Mouse (Mus musculus): Measurements from ENCODE around the gene Hhat.

The Hhat gene

DNA sequence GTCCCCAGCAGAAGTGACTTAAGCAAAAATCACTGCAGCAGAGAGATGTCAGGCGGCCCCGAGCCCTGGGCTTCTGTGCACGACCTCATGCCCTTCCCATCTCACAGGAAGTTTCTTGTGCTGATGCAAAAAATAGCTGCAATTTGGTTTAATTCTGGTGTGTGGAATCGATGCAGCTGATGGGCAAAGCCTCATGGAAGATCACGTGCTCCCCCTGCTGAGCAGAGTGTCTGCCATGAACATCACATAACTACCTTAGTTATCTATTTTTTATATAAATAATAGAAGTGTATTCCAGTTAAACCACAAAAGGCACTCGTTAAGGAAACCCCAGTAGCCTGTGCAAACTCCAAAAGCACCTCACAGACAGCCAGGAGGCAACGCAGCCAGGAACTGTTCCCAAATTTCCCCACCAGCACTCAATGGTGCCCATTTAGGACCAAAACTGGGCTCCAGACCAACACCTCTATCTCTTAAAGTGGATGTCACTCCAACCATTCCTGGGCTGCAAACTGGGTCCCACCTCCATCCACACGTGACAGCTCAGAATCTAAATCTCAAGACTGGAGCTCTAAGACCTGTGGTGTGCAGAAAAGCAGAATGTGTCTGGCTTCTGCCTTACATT is 118.9 kb downstream of the Hhat start:
- peak in 1 of 2 experiments; percentile 22 for DNase-seq (ENCODE audit: low spot score in 2 of 2)

DNA sequence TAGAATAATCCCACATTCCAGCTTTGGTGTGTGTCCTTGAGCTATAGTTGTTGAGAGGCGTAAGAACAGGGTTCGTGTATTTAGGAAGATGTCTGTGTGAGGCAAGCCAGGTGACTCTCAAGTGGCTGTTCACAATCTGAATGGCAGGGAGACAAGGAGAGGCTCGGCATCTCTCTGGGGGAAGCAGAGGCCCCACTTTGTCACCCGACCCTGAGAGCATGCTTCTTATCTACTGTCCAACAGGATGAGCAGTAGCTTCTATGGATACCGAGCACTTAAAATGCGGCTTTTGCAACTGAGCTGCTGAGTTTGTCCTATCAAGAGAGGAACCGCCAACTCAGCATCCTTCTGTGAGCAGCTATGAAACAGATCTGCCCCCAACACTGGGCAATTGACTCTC is 120.4 kb downstream of the Hhat start:
- DNase-seq (ENCODE audit: low spot score in 2 of 2), result no peak

DNA sequence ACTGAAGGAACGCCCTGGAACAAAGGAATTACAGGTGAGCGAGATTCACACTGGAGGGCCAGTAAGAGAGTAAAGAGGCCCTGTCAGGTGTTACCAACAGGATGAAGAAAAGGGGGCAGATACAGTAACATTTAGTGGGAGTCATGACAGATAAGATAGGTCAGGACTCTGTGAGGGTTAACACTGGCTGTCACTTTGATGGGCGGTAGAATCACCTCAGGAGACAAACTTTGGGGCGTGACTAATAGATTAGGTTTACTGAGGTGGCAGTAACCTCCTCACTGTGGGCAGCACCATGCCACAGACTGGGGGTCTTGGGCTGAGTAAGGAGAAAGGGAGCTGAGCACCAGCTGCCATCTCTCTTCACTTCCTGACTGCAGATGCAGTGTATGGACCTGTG is 121.0 kb downstream of the Hhat start:
- DNase-seq (ENCODE audit: low spot score in 2 of 2), result no peak

DNA sequence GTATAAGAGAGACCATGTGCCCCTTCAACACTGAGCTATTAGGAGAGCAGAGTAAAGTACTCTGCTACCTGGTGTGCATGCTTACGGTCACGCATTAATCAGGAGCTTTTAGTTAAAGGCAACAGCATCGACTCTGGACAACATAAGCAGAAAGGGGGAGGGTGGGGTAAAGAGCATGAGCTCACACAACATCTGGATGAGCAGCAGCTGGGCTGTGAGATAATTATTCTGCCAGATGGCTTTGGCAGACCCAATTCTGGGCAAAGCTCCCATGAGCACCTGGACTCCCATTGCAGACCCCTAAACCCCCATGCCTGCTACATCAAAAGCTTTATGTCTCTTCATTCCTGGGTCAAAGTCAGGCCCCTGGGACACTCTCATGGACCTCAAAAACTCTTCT is 121.8 kb downstream of the Hhat start:
- no peak for DNase-seq (ENCODE audit: low spot score in 2 of 2)

DNA sequence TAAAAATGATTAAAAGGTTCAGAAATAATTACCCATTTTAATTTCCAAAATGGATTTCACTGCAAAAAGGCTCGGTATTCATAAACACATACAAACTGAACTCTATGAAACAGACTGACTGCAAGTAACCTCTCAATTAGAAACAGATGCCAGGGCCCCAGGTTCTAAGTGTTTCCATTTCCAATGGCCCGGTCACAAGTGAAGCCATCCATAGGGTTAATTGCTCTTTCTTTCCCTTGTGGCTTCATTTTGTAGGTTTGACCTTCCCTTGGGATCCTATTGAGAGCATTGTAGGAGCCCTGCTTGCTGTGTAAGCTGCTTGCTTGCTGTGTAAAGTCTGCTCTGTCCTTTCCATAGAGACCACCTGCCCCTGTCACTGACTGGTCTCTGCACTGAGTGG is 123.7 kb downstream of the Hhat start:
- DNase-seq (ENCODE audit: low spot score in 2 of 2), result no peak

DNA sequence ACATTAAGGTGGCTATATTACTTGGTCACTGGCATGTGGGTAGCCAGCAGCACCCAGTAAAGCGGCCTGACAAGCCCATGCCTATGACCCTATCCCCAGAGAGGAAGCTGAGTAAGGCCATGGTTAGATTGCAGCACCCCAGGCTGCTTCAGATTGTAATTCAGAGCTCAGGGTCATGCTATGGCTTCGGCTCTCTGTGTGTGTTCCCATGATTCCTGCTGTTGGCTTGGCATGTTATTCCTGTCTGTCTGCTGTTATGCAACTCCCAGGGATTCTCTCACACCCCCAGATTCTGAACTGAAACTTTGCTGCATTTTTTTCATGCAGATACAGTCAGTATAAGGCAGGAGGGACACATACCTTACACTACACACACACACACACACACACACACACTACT is 128.9 kb downstream of the Hhat start:
- no peak for DNase-seq (ENCODE audit: low spot score in 2 of 2)

DNA sequence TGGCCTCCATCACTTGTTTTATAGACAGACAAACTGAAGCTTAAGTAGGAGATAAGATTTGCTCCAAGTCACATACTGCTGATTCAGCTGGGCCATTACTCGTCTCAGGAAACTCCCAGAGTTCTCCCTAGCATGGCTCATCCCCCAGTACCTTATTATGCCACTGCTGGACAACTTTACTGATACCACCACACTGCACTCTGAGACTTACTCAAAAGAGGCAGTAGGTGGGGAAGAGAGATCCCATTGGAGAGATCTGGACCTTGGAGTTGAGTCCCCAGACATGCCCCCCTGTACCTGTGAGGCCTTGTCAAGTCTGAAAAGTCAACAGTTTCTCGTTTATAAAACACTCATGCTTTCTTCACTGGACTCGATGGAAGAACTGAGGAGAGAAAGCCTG is 131.8 kb downstream of the Hhat start:
- DNase-seq (ENCODE audit: low spot score in 2 of 2), result no peak

DNA sequence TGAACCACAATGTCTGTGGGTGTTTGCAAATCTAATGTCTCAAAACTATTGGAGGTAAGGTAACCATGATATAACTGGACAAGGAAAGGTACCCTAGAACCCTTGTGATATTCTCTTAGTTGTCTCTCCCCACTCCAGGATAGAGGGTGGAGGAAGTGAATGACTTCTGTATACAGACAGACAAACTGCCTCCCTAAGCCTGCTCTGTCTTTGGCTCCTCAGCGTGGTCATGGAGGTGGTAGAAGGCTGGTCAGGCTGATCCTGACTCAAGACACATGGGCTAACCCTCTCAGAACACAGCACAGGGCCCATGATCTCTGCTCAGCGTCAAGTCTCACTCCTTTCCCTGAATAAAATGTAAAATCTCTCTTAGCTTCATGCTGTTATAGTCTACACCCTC is 149.2 kb downstream of the Hhat start:
- no peak for DNase-seq (ENCODE audit: low spot score in 2 of 2)

DNA sequence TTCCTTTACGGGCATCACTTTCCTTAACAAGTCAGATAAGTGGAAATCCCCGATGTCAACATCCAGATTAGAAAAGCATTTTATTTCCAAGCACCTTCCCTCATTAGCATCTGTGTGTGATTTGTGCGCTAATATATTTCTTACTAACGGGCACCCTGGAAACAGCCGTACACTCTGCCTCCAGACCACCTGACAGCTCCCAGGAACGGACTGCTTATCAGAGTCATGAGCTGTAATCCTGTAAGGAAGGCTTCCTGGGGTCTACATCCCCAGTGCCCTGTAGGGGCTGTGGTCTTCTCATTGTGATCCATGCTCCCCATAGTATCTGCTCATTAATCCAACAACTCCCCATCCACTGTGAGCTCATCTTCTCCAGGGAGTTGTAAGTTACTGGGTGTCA is 157.8 kb downstream of the Hhat start:
- no peak for DNase-seq (ENCODE audit: low spot score in 2 of 2)

DNA sequence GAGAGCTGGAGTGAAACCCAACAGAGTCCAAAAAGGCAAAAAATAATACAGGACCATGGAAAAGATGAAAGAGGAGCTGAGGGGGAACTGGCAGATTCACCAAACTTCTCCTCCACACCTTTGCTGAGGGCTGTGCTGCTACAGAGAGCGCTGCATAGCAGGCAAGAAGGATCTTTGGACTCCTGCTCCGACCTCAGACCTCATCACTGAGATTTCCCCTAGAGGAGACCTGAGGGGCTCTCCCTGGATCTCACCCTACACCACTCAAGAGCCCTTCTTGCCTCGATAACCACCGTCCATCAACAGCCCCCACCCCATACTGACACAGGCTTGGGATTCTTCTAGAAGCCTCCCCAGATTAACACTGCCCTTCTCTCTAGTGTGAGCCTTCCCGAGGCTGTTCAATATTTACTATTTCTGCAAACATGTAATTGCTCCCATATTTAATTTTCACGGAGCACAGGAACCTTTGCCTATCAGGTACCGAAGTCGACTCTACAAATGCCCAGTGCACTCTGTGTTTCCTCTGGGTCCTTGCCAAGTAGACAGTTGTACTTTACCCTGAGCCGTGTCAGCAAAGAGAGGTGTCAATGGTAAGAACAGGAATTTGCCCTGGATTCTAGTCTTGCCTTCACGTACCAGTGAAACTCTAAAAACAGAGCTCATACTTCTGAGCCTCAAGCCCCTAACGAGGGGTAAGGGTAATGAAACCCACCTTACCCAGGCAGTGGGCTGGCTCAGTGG is 158.9 kb downstream of the Hhat start:
- DNase-seq (ENCODE audit: low spot score in 2 of 2), result no peak

DNA sequence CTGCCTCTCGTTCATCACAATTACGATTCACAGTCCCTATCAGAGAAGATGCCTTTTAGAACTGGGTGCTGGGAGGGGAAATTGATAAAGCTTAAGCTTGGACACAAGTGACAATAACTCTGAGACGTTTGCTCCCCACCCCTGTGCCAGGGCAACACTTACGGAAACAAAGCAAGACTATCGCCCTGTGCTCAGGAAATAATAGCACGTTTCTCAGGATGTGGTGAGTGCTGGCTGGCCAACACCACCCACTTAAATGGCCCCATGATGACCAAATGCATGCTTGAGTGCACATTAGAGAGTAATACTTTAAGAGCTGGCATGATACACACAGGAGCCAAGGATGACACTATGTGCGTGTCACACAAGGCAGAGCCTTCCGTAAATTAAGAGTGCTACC is 164.1 kb downstream of the Hhat start:
- no peak for DNase-seq (ENCODE audit: low spot score in 2 of 2)

DNA sequence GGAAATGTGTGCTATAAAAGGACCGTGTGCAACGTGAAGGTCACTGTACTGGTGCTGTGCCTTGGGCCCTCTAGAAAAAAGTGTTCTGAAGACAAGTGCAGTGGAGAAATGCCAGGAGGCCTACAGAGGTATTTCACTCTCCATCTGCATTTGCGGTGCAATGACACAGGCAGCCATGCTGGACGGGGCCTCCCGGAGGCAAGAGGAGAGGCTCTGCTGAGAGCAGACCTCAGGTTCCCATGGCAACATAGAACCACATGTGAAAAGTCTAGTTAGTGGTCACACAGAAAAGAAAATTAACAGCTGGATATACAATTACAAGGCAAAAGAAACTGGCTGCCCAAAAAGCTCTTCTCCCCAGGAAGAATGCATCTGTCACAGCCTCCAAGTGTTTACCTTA is 166.6 kb downstream of the Hhat start:
- no peak for DNase-seq (ENCODE audit: low spot score in 2 of 2)

DNA sequence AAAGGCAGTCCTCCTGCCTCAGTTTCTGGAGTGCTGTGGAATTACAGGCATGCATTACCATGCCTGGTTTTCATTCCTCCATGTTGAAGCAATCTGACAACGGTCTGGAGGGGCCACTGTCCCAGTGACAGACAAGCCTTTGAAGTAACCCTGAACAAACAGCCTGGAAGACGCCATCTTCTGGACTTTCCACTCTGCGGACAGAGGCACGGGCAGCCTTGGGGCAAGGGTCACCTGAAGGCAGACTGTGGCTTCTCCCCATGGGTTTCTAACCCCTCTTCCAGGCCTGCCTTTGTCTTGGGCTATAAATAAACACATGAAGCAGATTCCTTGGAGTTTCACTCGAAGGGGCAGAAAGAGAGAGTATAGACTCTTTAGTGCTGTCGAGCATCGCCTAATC is 167.5 kb downstream of the Hhat start:
- DNase-seq (ENCODE audit: low spot score in 2 of 2), result no peak

DNA sequence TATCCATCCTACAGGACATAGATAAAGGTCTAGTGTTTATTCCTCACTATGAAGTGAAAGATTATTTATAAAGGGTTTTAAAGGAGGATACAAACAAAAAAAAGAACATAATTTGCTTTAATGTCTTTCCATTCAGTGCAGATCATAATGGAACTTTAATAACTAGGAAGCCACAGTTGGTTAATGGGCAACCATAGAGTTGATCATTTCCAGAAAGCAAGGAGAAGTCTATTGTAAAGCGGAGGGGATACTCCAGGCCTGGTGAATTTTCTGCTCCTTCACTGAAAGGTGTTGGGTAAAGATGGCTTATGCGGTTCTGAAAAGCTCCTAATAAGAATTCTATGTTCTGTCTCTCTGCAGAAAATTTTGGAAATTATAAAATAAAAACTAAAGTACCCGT is 169.8 kb downstream of the Hhat start:
- no peak for DNase-seq (ENCODE audit: low spot score in 2 of 2)

DNA sequence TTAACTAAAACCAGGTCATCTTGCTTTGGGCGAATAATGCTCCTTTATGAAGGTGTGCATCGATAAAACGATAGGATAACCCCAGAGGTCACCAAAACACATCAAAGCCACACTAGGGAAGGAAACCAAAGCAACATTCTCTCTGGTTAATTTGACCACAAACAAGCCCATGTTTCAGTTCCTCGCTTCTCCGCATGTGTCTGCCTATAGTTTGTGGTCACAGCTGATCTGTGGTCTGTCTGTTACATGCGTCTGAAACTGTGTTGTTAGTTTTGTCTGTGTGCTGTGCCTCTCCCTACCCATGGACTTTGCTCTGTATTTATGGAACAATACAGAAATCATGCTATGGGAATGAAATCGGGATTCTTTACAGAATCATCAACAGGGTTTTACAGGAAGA is 171.3 kb downstream of the Hhat start:
- no peak for DNase-seq (ENCODE audit: low spot score in 2 of 2)

DNA sequence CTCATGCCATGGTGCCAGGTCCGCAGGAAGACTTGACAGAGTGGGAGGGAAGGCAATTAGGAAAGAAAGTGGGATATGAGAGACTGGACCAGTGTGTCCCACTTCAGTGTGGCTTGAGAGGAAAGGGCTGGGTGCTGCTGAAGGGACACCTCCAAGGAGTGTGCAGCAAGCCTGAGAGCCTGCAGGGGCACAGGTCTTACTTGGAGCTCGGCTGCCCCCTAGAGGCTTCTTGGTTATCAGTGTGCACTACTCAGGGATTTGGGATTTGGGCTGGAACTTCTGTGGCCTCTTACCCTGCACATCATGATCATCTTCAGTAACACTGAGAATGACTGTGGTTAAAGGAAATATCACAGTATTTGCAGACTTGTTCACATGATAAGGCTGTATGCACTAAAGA is 172.6 kb downstream of the Hhat start:
- DNase-seq (ENCODE audit: low spot score in 2 of 2), result peak; percentile 76 to 87

DNA sequence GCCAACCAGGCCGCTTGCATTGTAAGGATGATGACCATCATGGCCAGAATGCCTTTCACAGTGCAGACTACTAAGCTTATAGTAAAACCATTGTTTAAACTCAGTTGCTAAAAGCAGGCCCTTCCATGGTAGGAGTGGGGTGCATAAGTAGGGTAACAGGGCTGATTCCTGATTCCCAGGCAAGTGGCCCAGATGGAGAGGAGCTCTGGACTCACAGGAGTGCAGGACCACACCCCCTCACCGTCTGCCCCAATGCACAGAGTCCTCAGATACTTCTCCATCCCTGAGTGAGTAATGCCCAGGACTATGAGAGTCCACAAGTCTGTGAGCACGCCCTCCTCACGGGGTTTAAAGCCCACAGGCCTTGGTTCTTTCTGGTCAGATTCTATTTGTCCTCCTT is 175.6 kb downstream of the Hhat start:
- no peak for DNase-seq (ENCODE audit: low spot score in 2 of 2)

DNA sequence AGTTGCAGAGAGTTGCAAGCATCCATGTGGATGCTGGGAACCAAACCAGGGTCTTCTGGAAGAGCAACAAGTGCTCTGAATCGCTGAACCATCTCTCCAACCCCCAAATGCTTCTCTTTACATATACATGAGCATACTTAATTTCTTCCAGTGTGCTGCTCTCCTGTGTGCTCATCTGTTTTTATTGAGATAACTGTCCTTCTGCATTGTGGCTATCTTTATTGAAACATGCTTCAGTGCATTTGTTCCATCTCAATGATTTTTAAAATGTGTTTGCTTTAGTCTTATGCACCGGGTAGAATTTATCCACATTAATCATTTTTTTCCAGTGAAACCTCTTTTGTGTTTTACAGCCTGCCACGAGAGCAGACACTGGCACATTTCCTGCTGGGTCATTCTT is 177.5 kb downstream of the Hhat start:
- no peak for DNase-seq (ENCODE audit: low spot score in 2 of 2)

DNA sequence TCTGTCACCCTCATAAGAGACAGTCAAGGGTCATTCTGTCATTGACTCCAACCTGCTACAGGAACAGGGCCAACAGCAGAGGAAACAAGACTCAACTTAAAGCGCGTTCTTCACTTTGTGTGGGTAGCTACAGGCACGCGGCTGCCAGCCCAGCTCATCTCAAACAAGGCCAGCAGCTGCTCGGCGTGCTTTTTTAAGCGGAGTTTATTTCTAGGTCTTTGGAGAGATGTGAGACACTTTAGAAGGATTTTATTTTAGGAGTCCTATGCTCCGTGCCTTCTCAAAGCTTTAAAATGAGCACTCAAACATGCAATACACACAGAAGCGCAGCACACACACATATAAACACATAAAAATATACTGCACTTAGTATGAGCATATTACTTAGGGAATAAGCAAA is 183.6 kb downstream of the Hhat start:
- peak; percentile 58 to 73 for DNase-seq (ENCODE audit: low spot score in 2 of 2)

DNA sequence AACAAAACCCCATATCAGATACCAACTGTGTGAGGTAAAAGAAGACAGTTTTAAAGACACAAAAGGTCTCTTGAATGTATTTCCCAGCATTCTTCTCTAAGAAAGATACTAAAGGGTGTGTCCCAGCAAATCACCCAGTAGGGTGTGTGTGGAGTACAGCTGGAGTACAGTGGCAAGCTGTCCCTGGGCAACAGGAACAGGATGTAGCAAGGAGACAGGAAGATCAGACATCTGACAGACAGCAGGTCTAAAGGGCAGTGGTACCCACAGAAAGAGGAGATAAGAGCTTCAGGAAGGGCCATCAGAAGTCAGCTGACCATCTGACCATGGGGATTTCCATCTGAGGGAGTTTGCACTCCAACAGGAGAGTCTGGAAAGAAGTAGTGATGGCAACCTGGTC is 185.7 kb downstream of the Hhat start:
- DNase-seq (ENCODE audit: low spot score in 2 of 2), result no peak

DNA sequence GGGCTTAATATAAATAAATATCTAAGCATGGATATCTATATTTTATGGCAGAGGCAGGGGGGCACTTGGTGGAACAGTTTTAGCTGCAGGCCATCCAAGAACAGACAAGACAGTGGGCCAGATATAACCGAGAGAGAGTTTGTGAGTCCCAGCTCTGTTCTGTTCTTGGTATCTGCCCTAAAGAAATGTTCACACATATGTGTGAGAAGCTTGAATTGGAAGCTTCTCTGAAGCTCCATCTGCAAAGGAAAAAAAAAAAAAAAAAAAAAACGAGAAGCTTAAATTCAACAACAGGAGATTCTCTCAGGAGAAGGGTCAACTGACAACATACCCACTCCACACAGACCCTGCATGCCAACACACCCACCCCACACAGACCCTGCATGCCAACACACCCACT is 188.1 kb downstream of the Hhat start:
- no peak for DNase-seq (ENCODE audit: low spot score in 2 of 2)

DNA sequence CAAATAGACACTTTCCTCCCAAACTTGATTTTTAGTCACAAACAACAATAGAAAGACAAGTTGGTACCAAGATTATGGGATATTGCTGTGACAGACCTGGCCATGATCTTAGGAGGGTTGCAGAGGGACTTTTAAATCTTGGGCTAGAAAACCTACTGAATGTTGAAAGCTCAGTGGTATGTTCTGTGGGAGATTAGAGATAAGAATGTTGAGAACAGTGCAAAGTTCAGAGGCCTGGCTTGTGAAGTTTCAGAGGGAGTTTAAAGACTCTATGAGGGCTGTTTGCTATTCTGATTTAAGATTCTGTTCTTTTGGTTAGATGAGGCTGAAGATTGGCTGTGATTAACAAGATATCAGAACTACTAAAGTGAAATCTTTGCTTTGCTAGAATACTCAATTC is 206.3 kb downstream of the Hhat start:
- DNase-seq (ENCODE audit: low spot score in 2 of 2), result no peak

DNA sequence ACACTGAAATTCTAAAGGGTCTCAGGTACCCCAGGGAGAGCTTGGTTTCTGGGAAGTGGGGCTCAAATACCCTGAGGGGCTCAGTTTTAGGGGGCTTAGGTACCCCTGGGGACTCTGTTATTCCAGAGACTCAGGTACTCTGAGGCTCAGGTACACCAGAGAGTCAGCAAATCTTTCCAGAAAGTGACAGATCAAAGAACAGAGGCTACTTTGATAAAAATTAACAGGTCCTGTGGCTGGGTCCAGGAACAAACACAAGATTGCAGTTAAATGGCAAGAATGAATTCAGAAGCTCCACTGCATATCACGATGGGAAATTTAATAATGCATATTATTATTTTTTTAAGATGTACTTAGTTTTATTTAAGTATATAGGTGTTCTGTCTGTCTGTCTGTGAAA is 211.7 kb downstream of the Hhat start:
- no peak for DNase-seq (ENCODE audit: low spot score in 2 of 2)
